Mouse (Mus musculus) liver, embryonic 14.5 days (tissue): ENCODE measurements around the gene Hebp1. TPM values are rescaled to one million over a fixed set of nuclear protein-coding genes. Genes with fewer than 3 reads are reported as not detected.

Experiments
- ATAC-seq: fragments of 200-750 bp; cut with Nextera tagmentation; 2 replicates; pipeline ENCODE4 v1.8.0; 2017; ENCODE audit warnings: moderate number of reproducible peaks, mild to moderate bottlenecking, moderate library complexity; ENCODE audit not compliant: insufficient read depth
- DNase-seq, 3 experiments: peaks; one replicate each; pipeline ENCODE4 v3.0.0-alpha.2; 2012 to 2013; ENCODE audit warnings: low read depth in 3 of 3, low spot score in 3 of 3
- H3K27ac ChIP-seq: fragments of 300-500 bp; sonication (generic); 2 replicates; pipeline ENCODE4 v1.5.1; 2014; ENCODE audit warnings: moderate library complexity, mild to moderate bottlenecking, control low read depth, inconsistent platforms
- H3K27me3 ChIP-seq: fragments of 300-500 bp; sonication (generic); 2 replicates; pipeline ENCODE4 v1.6.1; 2014; ENCODE audit warnings: mild to moderate bottlenecking, low read length, moderate library complexity; ENCODE audit not compliant: control insufficient read depth, insufficient read depth
- H3K36me3 ChIP-seq: fragments of 300-500 bp; sonication (generic); replicated peaks from 2 replicates; pipeline ENCODE4 v1.6.1; 2014; ENCODE audit warnings: low read depth; ENCODE audit not compliant: control insufficient read depth, insufficient read depth
- H3K4me1 ChIP-seq, 2 experiments: fragments of 200-500 bp in 1 of 2; fragments of 300-500 bp in 1 of 2; sonication (generic) in 1 of 2; replicated peaks; 2 replicates each; pipeline ENCODE4 v1.6.1; 2012 to 2014; ENCODE audit warnings: antibody characterized with exemption in 1 of 2, inconsistent platforms in 1 of 2, low read length in 1 of 2; ENCODE audit not compliant: control insufficient read depth in 2 of 2, insufficient read depth in 2 of 2
- H3K4me2 ChIP-seq: fragments of 300-500 bp; sonication (generic); 2 replicates; pipeline ENCODE4 v1.6.1; 2014; ENCODE audit warnings: low read depth, mild to moderate bottlenecking, control low read depth, moderate library complexity
- H3K4me3 ChIP-seq, 2 experiments: fragments of 200-500 bp in 1 of 2; fragments of 300-500 bp in 1 of 2; sonication (generic) in 1 of 2; 2 replicates each; pipeline ENCODE4 v1.5.1; 2012 to 2014; ENCODE audit warnings: low read depth in 2 of 2, low read length in 2 of 2, mild to moderate bottlenecking in 2 of 2, control low read depth in 1 of 2, inconsistent platforms in 1 of 2, moderate library complexity in 1 of 2; ENCODE audit not compliant: insufficient read depth in 1 of 2
- H3K9ac ChIP-seq: fragments of 300-500 bp; sonication (generic); replicated peaks from 2 replicates; pipeline ENCODE4 v1.6.1; 2014; ENCODE audit warnings: mild to moderate bottlenecking, control low read depth, moderate library complexity
- H3K9me3 ChIP-seq: fragments of 300-500 bp; sonication (generic); 2 replicates; pipeline ENCODE4 v1.6.1; 2016; ENCODE audit warnings: low read length, mixed read lengths; ENCODE audit not compliant: control insufficient read depth
- CTCF ChIP-seq: IDR thresholded peaks from 2 replicates; pipeline ENCODE4 v1.5.1; 2016; ENCODE audit warnings: antibody characterized with exemption, low read depth, control low read depth
- EP300 ChIP-seq: IDR thresholded peaks from 2 replicates; pipeline ENCODE4 v1.6.1; 2016; ENCODE audit warnings: antibody characterized with exemption, low read depth
- WGBS: fragments of 180-500 bp; shearing (Covaris S2); extraction: QIAGEN DNeasy Blood & Tissue Kit; methylation state at CpG from one replicate; pipeline ENCODE4 v1.1.7; 2014; ENCODE audit not compliant: insufficient replicate concordance; 5-methylcytosine and 5-hydroxymethylcytosine counted together
- polyA plus RNA-seq, 2 experiments: library from polyadenylated mRNA; depleted of rRNA in 1 of 2; stranded (reverse) in 1 of 2; unstranded in 1 of 2; fragments of >200 nt; fragmentation: Nextera tagmentation in 1 of 2; extraction: Ambion mirVana in 1 of 2; gene quantifications; 2 replicates each; pipeline versions ENCODE4 v1.2.1 to v1.2.3; 2012 to 2014

The Hebp1 gene
- polyA plus RNA-seq, 2 experiments, result 70.2 to 198 TPM

DNA sequence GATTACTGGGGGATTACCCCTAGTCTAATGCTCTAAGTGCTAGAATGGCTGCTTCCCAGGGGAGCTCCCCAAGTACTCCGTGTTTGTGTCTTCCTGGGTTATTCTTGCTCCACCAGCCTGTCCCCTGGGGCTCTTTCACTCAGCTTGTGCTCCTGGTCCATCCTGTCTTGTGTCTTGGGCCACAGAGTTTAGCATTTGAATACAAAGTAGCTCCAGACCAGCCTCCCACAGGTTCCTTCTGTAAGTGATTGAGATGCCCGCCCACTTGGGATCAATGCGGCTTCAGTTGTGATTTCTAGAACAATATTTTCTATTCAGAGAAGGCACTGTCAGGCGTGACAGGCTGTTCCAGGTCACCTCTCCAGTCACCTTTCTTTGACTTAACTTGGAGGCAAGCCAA is 4.1 kb downstream of the Hebp1 start:
- TF ChIP-seq CTCF (no peak), EP300 (no peak)
- peaks cover 12% of the 10 kb centered on the region for H3K36me3 ChIP-seq
- no peak overlapping the region for H3K4me3 ChIP-seq
- H3K9me3 ChIP-seq, result no peaks in the 10 kb centered on the region
- no peak overlapping the region for H3K4me2 ChIP-seq
- no peak overlapping the region for H3K9ac ChIP-seq
- WGBS, result 73% methylated on average over 4 of the region's 4 CpGs
- H3K27ac ChIP-seq, result no peak overlapping the region
- peaks cover 18 to 27% of the 10 kb centered on the region in 2 experiments for H3K4me1 ChIP-seq
- H3K27me3 ChIP-seq, result no peaks in the 10 kb centered on the region
- DNase-seq, result no peak
- no peak for ATAC-seq

DNA sequence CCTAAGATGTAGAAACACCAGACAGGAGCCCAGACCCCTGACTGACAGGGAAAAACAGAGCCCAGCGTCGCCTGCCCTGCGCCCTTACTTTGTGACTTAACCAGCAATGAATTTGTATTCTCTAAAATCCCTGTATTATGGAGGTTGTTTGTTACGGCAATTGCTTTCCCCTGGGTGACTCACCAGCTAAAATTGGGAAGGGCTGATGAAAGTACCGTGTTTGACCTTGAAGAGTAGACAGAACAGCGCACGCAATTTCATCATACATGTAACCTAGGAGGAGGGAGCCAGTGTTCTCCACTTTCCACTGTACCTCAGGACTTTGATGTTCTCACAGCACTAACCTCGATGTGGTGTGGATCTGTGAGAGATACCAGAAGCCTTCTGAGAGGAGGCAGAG is 4.8 kb downstream of the Hebp1 start:
- ATAC-seq (no peak), DNase-seq (no peak)
- Histone ChIP-seq H3K9ac (no peak overlapping the region), H3K4me2 (no peak overlapping the region), H3K27ac (no peak overlapping the region), H3K9me3 (no peaks in the 10 kb centered on the region), H3K36me3 (peaks cover 12% of the 10 kb centered on the region), H3K27me3 (no peaks in the 10 kb centered on the region), H3K4me1 (peaks cover 18 to 27% of the 10 kb centered on the region in 2 experiments), H3K4me3 (no peak overlapping the region)
- WGBS, result 84% methylated on average over 8 of the region's 8 CpGs
- TF ChIP-seq EP300 (no peak), CTCF (no peak)

DNA sequence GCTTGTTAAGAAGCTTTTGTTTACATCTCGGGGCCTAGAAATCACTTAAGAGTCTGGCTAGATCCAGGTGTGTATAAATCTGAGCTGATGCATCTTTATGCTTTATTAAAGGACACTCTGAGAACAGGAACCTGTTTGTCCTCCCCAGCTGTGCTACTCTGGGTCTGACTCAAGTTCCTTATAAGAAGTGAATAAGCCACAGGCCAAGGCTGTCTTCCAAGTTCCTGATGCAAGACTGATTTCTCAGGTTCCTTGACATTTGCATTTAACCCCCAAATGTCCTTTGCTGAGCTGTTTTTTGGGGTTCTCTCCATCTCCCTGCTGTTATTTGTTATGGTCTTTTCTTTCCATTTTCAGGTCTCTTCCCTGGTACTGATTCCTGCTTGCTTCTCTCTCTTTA is 5.9 kb downstream of the Hebp1 start:
- Histone ChIP-seq H3K36me3 (peaks cover 12% of the 10 kb centered on the region), H3K4me3 (no peak overlapping the region), H3K27ac (no peak overlapping the region), H3K9me3 (no peaks in the 10 kb centered on the region), H3K4me1 (peaks cover 18 to 27% of the 10 kb centered on the region in 2 experiments), H3K27me3 (no peaks in the 10 kb centered on the region), H3K9ac (no peak overlapping the region), H3K4me2 (no peak overlapping the region)
- DNase-seq (no peak), ATAC-seq (no peak)
- TF ChIP-seq EP300 (no peak), CTCF (no peak)
- WGBS, result 72% methylated on average over 1 of the region's 1 CpGs

- TF ChIP-seq EP300, result no peak
- TF ChIP-seq CTCF, result no peak
- 78% methylated on average over 6 of the region's 6 CpGs for WGBS
- peaks cover 7 to 14% of the 10 kb centered on the region in 2 experiments for H3K4me1 ChIP-seq
- peaks cover 12% of the 10 kb centered on the region for H3K36me3 ChIP-seq
- H3K4me2 ChIP-seq, result no peak overlapping the region
- no peaks in the 10 kb centered on the region for H3K9me3 ChIP-seq
- H3K9ac ChIP-seq, result no peak overlapping the region
- no peak for ATAC-seq
- no peaks in the 10 kb centered on the region for H3K27me3 ChIP-seq
- no peak overlapping the region for H3K27ac ChIP-seq
- DNase-seq, result no peak
- no peak overlapping the region for H3K4me3 ChIP-seq
Observed at GRCm38 (mm10) chr6:135190122-135190521, 7.7 kb downstream of the Hebp1 start.

DNA sequence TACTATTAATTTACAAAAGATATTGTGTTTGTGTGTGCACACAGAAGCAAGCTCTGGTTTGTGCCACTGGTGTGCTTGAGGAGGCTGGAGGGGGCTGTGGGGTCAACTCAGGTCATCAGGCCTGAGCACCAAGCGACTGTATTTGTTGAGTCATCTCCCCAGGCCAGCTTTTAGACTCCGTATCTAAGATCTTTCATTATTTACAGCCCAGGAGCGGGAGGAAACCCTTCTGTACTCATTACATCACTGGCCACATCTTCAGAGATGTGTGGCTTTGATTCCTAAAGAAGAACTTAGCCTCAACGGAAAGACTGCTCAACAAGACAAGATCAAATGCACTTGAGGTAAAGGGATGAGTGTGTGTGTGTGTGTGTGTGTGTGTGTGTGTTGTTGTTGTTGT is 9.2 kb downstream of the Hebp1 start:
- WGBS, result 25% methylated on average over 4 of the region's 4 CpGs
- TF ChIP-seq EP300 (no peak), CTCF (no peak)
- Histone ChIP-seq H3K9ac (no peak overlapping the region), H3K27me3 (no peaks in the 10 kb centered on the region), H3K9me3 (no peaks in the 10 kb centered on the region), H3K36me3 (peaks cover 4% of the 10 kb centered on the region), H3K4me2 (no peak overlapping the region), H3K4me3 (no peak overlapping the region), H3K27ac (no peak overlapping the region), H3K4me1 (peaks cover 0 to 12% of the 10 kb centered on the region in 2 experiments; a peak in 3 of 4 replicates)
- ATAC-seq, result no peak
- DNase-seq, result no peak
